Mouse (Mus musculus): ENCODE results near the gene Olfr427. TPM values are rescaled to one million over a fixed set of nuclear protein-coding genes. Genes with fewer than 3 reads are reported as not detected.

The Olfr427 gene
- polyA plus RNA-seq, 1 experiment, result not detected

- 76% methylated on average over 1 of the region's 1 CpGs for WGBS
- no peak for DNase-seq
- Histone ChIP-seq H3K4me1 (ENCODE audit: control insufficient read depth, insufficient read depth, low read length) (no peaks in the 10 kb centered on the region), H3K27me3 (ENCODE audit: control insufficient read depth, insufficient read depth, low read length) (no peaks in the 10 kb centered on the region), H3K4me3 (replicated peaks; ENCODE audit: insufficient read depth, low read depth, low read length) (no peak overlapping the region), H3K27ac (ENCODE audit: insufficient read depth, low read length) (no peak overlapping the region)
- TF ChIP-seq CTCF (IDR thresholded peaks at IDR 0.05; ENCODE audit: borderline replicate concordance, insufficient read depth, low read depth, low read length) (no peak), POLR2A (IDR thresholded peaks at IDR 0.05; ENCODE audit: borderline replicate concordance, insufficient read depth, low read length) (no peak)
Measured at GRCm38 (mm10) chr1:174146696-174147095, 50.0 kb downstream of the Olfr427 start.

GRCm38 (mm10) chr1:174149289-174149688 lies 52.6 kb downstream of the Olfr427 start:
- WGBS, result 72% methylated on average over 2 of the region's 2 CpGs
- Histone ChIP-seq H3K27ac (ENCODE audit: insufficient read depth, low read length) (no peak overlapping the region), H3K4me1 (ENCODE audit: control insufficient read depth, insufficient read depth, low read length) (no peaks in the 10 kb centered on the region), H3K4me3 (replicated peaks; ENCODE audit: insufficient read depth, low read depth, low read length) (no peak overlapping the region), H3K27me3 (ENCODE audit: control insufficient read depth, insufficient read depth, low read length) (no peaks in the 10 kb centered on the region)
- TF ChIP-seq CTCF (IDR thresholded peaks at IDR 0.05; ENCODE audit: borderline replicate concordance, insufficient read depth, low read depth, low read length), result no peak
- TF ChIP-seq POLR2A (IDR thresholded peaks at IDR 0.05; ENCODE audit: borderline replicate concordance, insufficient read depth, low read length), result no peak
- DNase-seq, result no peak

Other genes with a start within 250 kb of the Olfr427 start
- gene Ifi211, start 183.8 kb upstream of the Olfr427 start, polyA plus RNA-seq (2012; rRNA removed), result 0.11 and 0.14 TPM in 2 replicates
- 3.5 TPM in 2 replicates for gene Mndal, start 154.4 kb upstream of the Olfr427 start, polyA plus RNA-seq (2012; rRNA removed)
- 1.4 and 1.7 TPM in 2 replicates for gene Ifi203, start 154.2 kb upstream of the Olfr427 start, polyA plus RNA-seq (2012; rRNA removed)
- gene Ifi202b, start 114.1 kb upstream of the Olfr427 start, polyA plus RNA-seq (2012; rRNA removed), result not detected in 2 replicates
- not detected in 2 replicates for gene Ifi205, start 65.1 kb upstream of the Olfr427 start, polyA plus RNA-seq (2012; rRNA removed)
- not detected in 2 replicates for gene Olfr433, start 56.2 kb upstream of the Olfr427 start, polyA plus RNA-seq (2012; rRNA removed)
- gene Olfr432, start 47.7 kb upstream of the Olfr427 start, polyA plus RNA-seq (2012; rRNA removed), result not detected in 2 replicates
- not detected in 2 replicates for gene Olfr430, start 30.3 kb upstream of the Olfr427 start, polyA plus RNA-seq (2012; rRNA removed)
- not detected in 2 replicates for gene Olfr429, start 12.6 kb upstream of the Olfr427 start, polyA plus RNA-seq (2012; rRNA removed)
- gene Olfr231, start 24.3 kb downstream of the Olfr427 start, polyA plus RNA-seq (2012; rRNA removed), result not detected in 2 replicates
- gene Olfr424, start 34.6 kb downstream of the Olfr427 start, polyA plus RNA-seq (2012; rRNA removed), result not detected in 2 replicates
- gene Olfr420, start 58.7 kb downstream of the Olfr427 start, polyA plus RNA-seq (2012; rRNA removed), result not detected in 2 replicates
- 0.02 and 0.03 TPM in 2 replicates for gene Spta1, start 75.9 kb downstream of the Olfr427 start, polyA plus RNA-seq (2012; rRNA removed)
- gene Olfr419, start 155.2 kb downstream of the Olfr427 start, polyA plus RNA-seq (2012; rRNA removed), result not detected in 2 replicates
- gene Mptx1, start 233.6 kb downstream of the Olfr427 start, polyA plus RNA-seq (2012; rRNA removed), result not detected in 2 replicates

Measured in cerebellum, adult 2 months (tissue).